Mouse (Mus musculus) midbrain, embryonic 15.5 days (tissue): ENCODE data around the gene Brd4. TPM values are rescaled to one million over a fixed set of nuclear protein-coding genes. Genes with fewer than 3 reads are reported as not detected.

Experiments
- ATAC-seq: fragments of 200-750 bp; cut with Nextera tagmentation; replicated peaks from 2 replicates; pipeline ENCODE4 v1.8.0; 2017; ENCODE audit warnings: moderate TSS enrichment
- H3K27ac ChIP-seq: fragments of 300-500 bp; sonication (generic); 2 replicates; pipeline ENCODE4 v1.5.1; 2015; ENCODE audit warnings: mild to moderate bottlenecking, inconsistent platforms
- H3K27me3 ChIP-seq: fragments of 300-500 bp; sonication (generic); replicated peaks from 2 replicates; pipeline ENCODE4 v1.6.1; 2015; ENCODE audit warnings: inconsistent platforms
- H3K36me3 ChIP-seq: fragments of 300-500 bp; sonication (generic); replicated peaks from 2 replicates; pipeline ENCODE4 v1.6.1; 2015; ENCODE audit warnings: inconsistent platforms
- H3K4me1 ChIP-seq: fragments of 300-500 bp; sonication (generic); 2 replicates; pipeline ENCODE4 v1.6.1; 2015; ENCODE audit warnings: inconsistent platforms
- H3K4me2 ChIP-seq: fragments of 300-500 bp; sonication (generic); 2 replicates; pipeline ENCODE4 v1.6.1; 2015; ENCODE audit warnings: inconsistent platforms, mild to moderate bottlenecking, moderate library complexity
- H3K4me3 ChIP-seq: fragments of 300-500 bp; sonication (generic); 2 replicates; pipeline ENCODE4 v1.5.1; 2015; ENCODE audit warnings: mild to moderate bottlenecking, inconsistent platforms
- H3K9ac ChIP-seq: fragments of 300-500 bp; sonication (generic); 2 replicates; pipeline ENCODE4 v1.6.1; 2015; ENCODE audit warnings: mild to moderate bottlenecking, inconsistent platforms
- H3K9me3 ChIP-seq: fragments of 300-500 bp; sonication (generic); 2 replicates; pipeline ENCODE4 v1.6.1; 2016; ENCODE audit warnings: inconsistent platforms
- WGBS: fragments of 180-500 bp; shearing (Covaris S2); methylation state at CpG from one replicate; pipeline ENCODE4 v1.1.7; 2015; ENCODE audit warnings: mixed read lengths; 5-methylcytosine and 5-hydroxymethylcytosine counted together
- polyA plus RNA-seq: library from polyadenylated mRNA; unstranded; fragments of >200 nt; fragmentation: Nextera tagmentation; extraction: Ambion mirVana; gene quantifications from 2 replicates; pipeline ENCODE4 v1.2.1, GENCODE M21; 2015

Brd4 gene
- polyA plus RNA-seq, 1 experiment from 2014 or later = 95.5 TPM

- 0 out of 2 replicates have a peak, but pooled peaks cover 4% of the 10 kb centered on the region for H3K4me1 ChIP-seq
Observed at GRCm38 (mm10) chr17:32269151-32269550, 15.4 kb downstream of the Brd4 start.

GRCm38 (mm10) chr17:32268540-32268960 is 16.0 kb downstream of the Brd4 start:
- H3K4me3 ChIP-seq = no peak overlapping the region
- 93% methylated on average over 3 of the region's 3 CpGs for WGBS
- H3K9ac ChIP-seq = no peak overlapping the region
- no peaks in the 10 kb centered on the region for H3K9me3 ChIP-seq
- H3K36me3 ChIP-seq = no peaks in the 10 kb centered on the region
- no peak for ATAC-seq
- H3K27ac ChIP-seq = no peak overlapping the region
- no peak overlapping the region for H3K4me2 ChIP-seq
- H3K4me1 ChIP-seq = 0 out of 2 replicates have a peak, but pooled peaks cover 4% of the 10 kb centered on the region
- no peaks in the 10 kb centered on the region for H3K27me3 ChIP-seq

More at GRCm38 (mm10) chr17:32269151-32269550, 15.4 kb downstream of the Brd4 start:
- Histone ChIP-seq H3K36me3 (no peaks in the 10 kb centered on the region), H3K27me3 (no peaks in the 10 kb centered on the region), H3K4me3 (no peak overlapping the region), H3K9me3 (no peaks in the 10 kb centered on the region), H3K27ac (no peak overlapping the region), H3K9ac (no peak overlapping the region), H3K4me2 (no peak overlapping the region)
- ATAC-seq = no peak
- 95% methylated on average over 7 of the region's 7 CpGs for WGBS

- WGBS = 73% methylated on average over 2 of the region's 2 CpGs
- H3K27me3 ChIP-seq = no peaks in the 10 kb centered on the region
- no peak overlapping the region for H3K9ac ChIP-seq
- H3K4me3 ChIP-seq = no peak overlapping the region
- no peak overlapping the region for H3K27ac ChIP-seq
- 0 out of 2 replicates have a peak, but pooled peaks cover 4% of the 10 kb centered on the region for H3K4me1 ChIP-seq
- no peaks in the 10 kb centered on the region for H3K9me3 ChIP-seq
- H3K36me3 ChIP-seq = no peaks in the 10 kb centered on the region
- H3K4me2 ChIP-seq = no peak overlapping the region
- ATAC-seq = no peak
Observed at GRCm38 (mm10) chr17:32268096-32268495, 16.4 kb downstream of the Brd4 start.

GRCm38 (mm10) chr17:32267617-32268016 is 16.9 kb downstream of the Brd4 start:
- no peak for ATAC-seq
- H3K9me3 ChIP-seq = no peaks in the 10 kb centered on the region
- no peak overlapping the region for H3K4me3 ChIP-seq
- no peak overlapping the region for H3K9ac ChIP-seq
- 100% methylated on average over 1 of the region's 1 CpGs for WGBS
- H3K36me3 ChIP-seq = no peaks in the 10 kb centered on the region
- no peaks in the 10 kb centered on the region for H3K27me3 ChIP-seq
- no peak overlapping the region for H3K27ac ChIP-seq
- 0 out of 2 replicates have a peak, but pooled peaks cover 8% of the 10 kb centered on the region for H3K4me1 ChIP-seq
- no peak overlapping the region for H3K4me2 ChIP-seq

GRCm38 (mm10) chr17:32263672-32264071 is 20.9 kb downstream of the Brd4 start:
- H3K36me3 ChIP-seq = no peaks in the 10 kb centered on the region
- WGBS = 94% methylated on average over 2 of the region's 2 CpGs

GRCm38 (mm10) chr17:32262831-32263559 is 21.5 kb downstream of the Brd4 start:
- no peak for ATAC-seq
- Histone ChIP-seq H3K9ac (no peak overlapping the region), H3K9me3 (no peaks in the 10 kb centered on the region), H3K4me1 (0 out of 2 replicates have a peak, but pooled peaks cover 4% of the 10 kb centered on the region), H3K4me2 (no peak overlapping the region), H3K27ac (no peak overlapping the region), H3K4me3 (no peak overlapping the region), H3K36me3 (no peaks in the 10 kb centered on the region), H3K27me3 (no peaks in the 10 kb centered on the region)
- 96% methylated on average over 8 of the region's 8 CpGs for WGBS

More at GRCm38 (mm10) chr17:32263672-32264071, 20.9 kb downstream of the Brd4 start:
- H3K4me1 ChIP-seq = 0 out of 2 replicates have a peak, but pooled peaks cover 8% of the 10 kb centered on the region
- H3K9ac ChIP-seq = no peak overlapping the region
- H3K27me3 ChIP-seq = no peaks in the 10 kb centered on the region
- no peak overlapping the region for H3K4me3 ChIP-seq
- ATAC-seq = no peak
- no peak overlapping the region for H3K4me2 ChIP-seq
- no peaks in the 10 kb centered on the region for H3K9me3 ChIP-seq
- H3K27ac ChIP-seq = no peak overlapping the region

- WGBS = 92% methylated on average over 2 of the region's 2 CpGs
- Histone ChIP-seq H3K4me1 (peaks cover 4% of the 10 kb centered on the region; the same call in 1 of the 2 replicates), H3K4me2 (no peak overlapping the region), H3K27ac (no peak overlapping the region), H3K4me3 (no peak overlapping the region), H3K27me3 (no peaks in the 10 kb centered on the region), H3K9ac (no peak overlapping the region), H3K9me3 (no peaks in the 10 kb centered on the region), H3K36me3 (no peaks in the 10 kb centered on the region)
- no peak for ATAC-seq
Observed at GRCm38 (mm10) chr17:32258869-32259268, 25.7 kb downstream of the Brd4 start.

GRCm38 (mm10) chr17:32257944-32258343 is 26.6 kb downstream of the Brd4 start:
- H3K9me3 ChIP-seq = no peaks in the 10 kb centered on the region
- H3K4me1 ChIP-seq = peaks cover 3% of the 10 kb centered on the region; the same call in 1 of the 2 replicates
- H3K4me2 ChIP-seq = no peak overlapping the region
- no peak overlapping the region for H3K27ac ChIP-seq
- no peak overlapping the region for H3K9ac ChIP-seq
- H3K27me3 ChIP-seq = no peaks in the 10 kb centered on the region
- ATAC-seq = 0 out of 2 replicates have a peak, but pooled peaks have one; percentile 54
- WGBS = 39% methylated on average over 6 of the region's 6 CpGs
- H3K4me3 ChIP-seq = no peak overlapping the region
- H3K36me3 ChIP-seq = no peaks in the 10 kb centered on the region

- Histone ChIP-seq H3K27me3 (no peaks in the 10 kb centered on the region), H3K4me1 (no peaks in the 10 kb centered on the region; the same call in 1 of the 2 replicates), H3K27ac (no peak overlapping the region), H3K9ac (no peak overlapping the region), H3K4me2 (no peak overlapping the region), H3K9me3 (no peaks in the 10 kb centered on the region), H3K36me3 (no peaks in the 10 kb centered on the region), H3K4me3 (no peak overlapping the region)
- WGBS = 88% methylated on average over 2 of the region's 2 CpGs
- ATAC-seq = no peak
Observed at GRCm38 (mm10) chr17:32257452-32257851, 27.1 kb downstream of the Brd4 start.

GRCm38 (mm10) chr17:32256896-32257295 is 27.6 kb downstream of the Brd4 start:
- no peaks in the 10 kb centered on the region for H3K36me3 ChIP-seq
- ATAC-seq = no peak
- no peaks in the 10 kb centered on the region; the same call in 1 of the 2 replicates for H3K4me1 ChIP-seq
- WGBS = 75% methylated on average over 2 of the region's 2 CpGs
- H3K27ac ChIP-seq = no peak overlapping the region
- no peak overlapping the region for H3K4me3 ChIP-seq
- no peak overlapping the region for H3K9ac ChIP-seq
- no peaks in the 10 kb centered on the region for H3K27me3 ChIP-seq
- H3K9me3 ChIP-seq = no peaks in the 10 kb centered on the region
- no peak overlapping the region for H3K4me2 ChIP-seq

GRCm38 (mm10) chr17:32253261-32253660 is 31.3 kb downstream of the Brd4 start:
- 0 out of 2 replicates have a peak, but pooled peaks cover 2% of the 10 kb centered on the region for H3K36me3 ChIP-seq
- H3K9ac ChIP-seq = no peak overlapping the region
- H3K9me3 ChIP-seq = no peaks in the 10 kb centered on the region
- no peak overlapping the region for H3K27ac ChIP-seq
- no peak overlapping the region for H3K4me3 ChIP-seq
- H3K27me3 ChIP-seq = no peaks in the 10 kb centered on the region
- 94% methylated on average over 2 of the region's 2 CpGs for WGBS
- H3K4me2 ChIP-seq = no peak overlapping the region
- no peaks in the 10 kb centered on the region; the same call in 1 of the 2 replicates for H3K4me1 ChIP-seq
- no peak for ATAC-seq

GRCm38 (mm10) chr17:32251827-32252470 is 32.6 kb downstream of the Brd4 start:
- Histone ChIP-seq H3K27ac (no peak overlapping the region), H3K36me3 (0 out of 2 replicates have a peak, but pooled peaks cover 2% of the 10 kb centered on the region), H3K4me3 (no peak overlapping the region), H3K9ac (no peak overlapping the region), H3K9me3 (no peaks in the 10 kb centered on the region), H3K4me1 (no peaks in the 10 kb centered on the region), H3K4me2 (no peak overlapping the region), H3K27me3 (no peaks in the 10 kb centered on the region)
- no peak for ATAC-seq
- 94% methylated on average over 2 of the region's 2 CpGs for WGBS
